Mouse (Mus musculus): Measurements from ENCODE around the gene Gm49027. TPM values are rescaled to one million over a fixed set of nuclear protein-coding genes. Genes with fewer than 3 reads are reported as not detected.

The Gm49027 gene
- total RNA-seq, 4 experiments from 2014 or later: 5.9 to 22.1 (median 11.8) TPM

DNA sequence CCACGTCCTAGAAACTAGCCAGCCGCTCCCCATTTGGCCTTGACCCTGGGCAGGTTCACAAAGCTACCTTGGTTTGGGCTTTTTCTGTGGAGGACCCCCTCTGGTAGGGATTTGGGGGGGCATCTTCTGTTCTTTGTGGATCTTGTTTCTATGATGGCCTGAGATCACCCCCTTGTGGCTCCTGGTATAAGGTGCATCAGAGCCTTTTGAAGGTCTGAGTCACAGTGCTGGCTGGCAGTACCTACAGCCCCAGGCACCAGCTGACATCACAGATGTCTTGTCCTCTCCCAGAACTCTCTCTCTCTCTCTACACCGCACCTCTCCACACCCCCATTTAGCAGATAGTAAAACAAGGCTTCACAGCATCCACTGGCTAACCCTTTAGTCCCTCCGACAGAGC, 25.6 kb downstream of the Gm49027 start:
- peak; percentile 39 for DNase-seq

DNA sequence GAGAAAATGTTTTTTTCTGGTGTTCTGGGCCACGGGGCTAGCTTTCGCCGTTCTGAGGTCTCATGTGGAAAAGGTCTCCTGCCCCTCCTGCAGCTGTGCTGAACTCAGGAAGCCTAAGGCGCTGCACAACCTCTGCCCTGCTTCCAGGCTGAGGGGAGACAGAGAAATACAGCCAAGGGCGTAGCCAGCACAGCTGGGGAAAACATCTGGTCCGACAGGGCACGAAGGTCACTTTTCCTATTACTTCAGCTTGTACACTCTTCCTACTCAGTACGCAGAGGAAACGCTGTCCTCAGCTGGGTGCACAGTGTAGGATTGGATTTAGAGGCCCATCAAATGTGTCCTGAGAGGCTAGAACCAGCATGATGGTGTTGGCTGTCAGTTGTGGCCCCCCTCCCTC, 35.4 kb downstream of the Gm49027 start:
- no peak for DNase-seq

DNA sequence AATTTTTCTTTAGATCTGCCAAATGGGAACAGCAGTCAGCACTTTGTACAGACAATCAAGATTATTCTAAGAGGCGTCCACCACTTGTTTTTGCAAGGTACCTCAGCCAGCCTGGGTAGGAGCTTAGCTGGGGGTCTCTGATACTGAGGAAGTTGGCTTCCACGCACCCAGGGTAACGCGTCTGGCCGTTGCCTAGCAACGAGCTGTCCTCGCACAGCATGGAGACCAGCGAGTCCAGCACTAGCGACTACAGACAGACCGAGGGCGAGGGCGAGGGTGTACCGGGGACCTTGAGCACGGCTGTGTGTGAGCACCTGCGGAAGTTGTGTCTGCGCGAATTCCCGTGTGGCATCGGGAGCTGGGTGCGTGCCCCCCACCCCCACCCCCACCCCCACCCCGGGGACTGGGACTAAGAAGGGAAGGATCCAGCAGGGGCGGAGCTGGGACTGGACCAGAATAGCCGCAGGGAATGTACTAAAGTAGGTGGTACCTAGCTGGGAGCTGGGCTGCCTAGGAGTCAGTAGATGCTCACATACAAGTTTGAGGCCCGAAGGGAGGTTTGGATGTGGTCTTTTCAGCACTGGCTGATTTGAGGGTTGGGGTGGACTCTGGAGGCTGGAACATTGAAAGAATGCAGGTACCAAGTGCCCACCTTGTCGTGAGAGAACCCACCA, 36.0 kb downstream of the Gm49027 start, which contains the start of the genes Lrrc43 and Il31:
Gene Lrrc43, plus strand, starts transcription at position 194 of the 674 bp plus-strand sequence.
Gene Il31, minus strand, starts transcription at position 378 of the 674 bp plus-strand sequence.
- no peak for DNase-seq

DNA sequence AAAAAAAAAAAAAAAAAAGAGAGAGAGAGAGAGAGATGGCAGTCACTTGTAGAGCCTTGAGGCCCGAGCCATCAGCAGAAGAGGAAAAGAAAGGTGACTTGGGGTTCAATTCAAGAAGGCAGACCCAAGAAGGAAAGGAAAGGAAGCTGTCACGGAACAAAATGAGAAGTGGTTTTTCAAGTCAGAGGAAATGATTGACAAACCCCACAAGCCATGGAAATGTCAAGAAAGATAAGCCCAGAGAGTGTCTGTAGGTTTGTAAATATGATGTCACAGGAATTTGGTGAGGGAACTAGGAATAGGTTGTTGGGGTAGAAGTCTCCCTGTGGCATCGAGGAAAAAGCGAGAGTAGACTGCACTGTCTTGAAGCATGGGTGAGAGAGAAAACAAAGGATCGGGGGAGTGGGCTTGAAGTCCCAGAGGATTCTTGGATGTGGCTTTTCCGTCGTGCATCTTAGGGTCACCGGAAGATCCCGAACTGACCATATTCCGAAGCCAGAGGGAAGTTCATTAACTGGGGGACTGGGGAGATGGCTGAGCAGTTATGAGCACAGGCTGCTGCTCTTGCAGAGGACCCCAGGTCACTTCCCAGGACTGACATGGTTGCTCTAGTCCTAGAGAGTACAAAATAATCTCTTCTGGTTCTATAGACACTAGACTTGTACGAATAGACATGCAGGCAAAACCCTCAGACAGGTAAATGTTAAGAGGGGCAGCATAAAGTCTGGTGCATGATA, 37.5 kb downstream of the Gm49027 start:
- no peak for DNase-seq

DNA sequence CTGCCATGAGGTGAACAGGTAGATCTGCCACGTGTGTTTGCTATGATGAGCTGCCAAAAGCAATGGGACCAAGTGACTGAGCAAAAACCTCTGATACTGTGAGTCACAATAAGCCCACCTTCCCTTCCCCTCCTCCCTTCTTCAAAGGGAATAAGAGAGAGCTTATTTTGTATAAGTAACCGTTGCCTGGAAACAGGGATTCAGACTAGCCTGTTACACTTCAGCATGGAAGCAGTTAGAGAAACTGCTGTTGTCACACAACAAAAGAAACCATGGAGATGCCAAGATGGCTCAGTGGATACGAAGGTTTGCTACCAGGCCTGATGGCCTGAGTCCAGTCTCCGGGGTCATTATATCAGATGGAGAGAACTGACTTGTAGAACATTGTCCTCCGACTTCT, 51.5 kb downstream of the Gm49027 start:
- DNase-seq: no peak

DNA sequence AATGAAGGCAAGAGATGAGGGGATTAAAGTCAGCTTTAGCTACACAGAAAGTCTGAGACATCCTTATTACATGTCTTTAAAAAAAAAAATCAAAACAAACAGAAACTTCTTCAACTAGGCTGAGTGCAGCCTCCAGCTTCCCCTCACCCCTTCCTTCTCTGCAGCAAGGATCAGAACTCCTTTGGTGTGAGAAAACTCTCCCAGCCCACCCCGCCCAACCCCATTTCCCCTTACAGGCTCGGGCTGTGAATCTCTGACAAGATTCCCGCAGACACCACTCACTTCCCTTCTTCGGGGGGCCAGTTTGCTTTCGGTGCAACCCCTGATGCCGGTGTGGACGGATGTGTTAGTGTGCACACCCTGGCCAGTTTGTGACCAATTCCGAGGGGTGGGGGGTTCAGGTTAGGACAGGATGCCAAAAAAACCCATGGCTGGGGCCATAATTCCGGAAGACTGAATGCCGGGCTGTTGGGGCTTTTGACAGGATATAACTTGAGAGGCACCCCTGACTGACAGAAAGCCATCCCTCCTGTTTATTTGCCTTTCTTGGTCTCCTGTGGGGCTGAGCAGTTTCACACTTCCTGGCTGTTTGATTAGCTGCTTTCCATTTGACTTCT, 54.4 kb downstream of the Gm49027 start:
- no peak for DNase-seq

DNA sequence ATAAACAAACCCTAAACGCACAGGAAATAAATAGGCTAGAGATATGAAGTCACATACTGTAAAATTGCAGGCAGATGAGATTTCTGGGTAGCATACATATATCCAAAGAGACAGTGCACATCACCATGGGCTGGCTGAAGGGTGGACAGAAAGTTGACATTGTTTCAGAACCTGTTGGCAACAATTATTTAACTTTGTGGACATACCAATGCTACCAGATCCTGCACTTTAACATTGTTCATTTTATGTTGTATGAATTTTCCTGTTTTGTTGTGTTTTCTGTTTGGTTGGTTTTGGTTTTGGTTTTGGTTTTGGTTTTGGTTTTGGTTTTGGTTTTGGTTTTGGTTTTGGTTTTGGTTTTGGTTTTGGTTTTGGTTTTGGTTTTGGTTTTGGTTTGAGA, 60.6 kb downstream of the Gm49027 start:
- no peak for DNase-seq

Small RNAs within 50 kb of the gene (microRNA-seq; reads per million reads assigned to microRNA genes)
- gene Mir7647: 1.1 to 1.8 reads per million in 2 experiments

Other genes starting within 250 kb of the Gm49027 start
- 10 to 100 TPM in 3 of 4 experiments, 1 to 10 TPM in 1; 9.7 to 15.1 (median 13.2) TPM for gene Bcl7a, start 181.7 kb downstream of the Gm49027 start, total RNA-seq (2022)
- gene Mlxip, start 130.7 kb downstream of the Gm49027 start, total RNA-seq (2022): 10 to 100 TPM; 21.6 to 32.8 (median 27.1) TPM
- not detected for gene Lrrc43, start 36.2 kb downstream of the Gm49027 start, total RNA-seq (2022)
- gene Il31, start 36.0 kb downstream of the Gm49027 start, total RNA-seq (2022): not detected
- under 1 TPM; 0.29 to 0.52 (median 0.40) TPM for gene B3gnt4, start 15.0 kb downstream of the Gm49027 start, total RNA-seq (2022)
- gene Diablo, start 1.3 kb downstream of the Gm49027 start, total RNA-seq (2022): 10 to 100 TPM; 86.9 to 99.4 (median 88.5) TPM
- gene Vps33a, start 47.5 kb upstream of the Gm49027 start, total RNA-seq (2022): 10 to 100 TPM; 53.7 to 68.7 (median 64.1) TPM
- gene Clip1, start 159.1 kb upstream of the Gm49027 start, total RNA-seq (2022): 100 to 1,000 TPM in 2 of 4 experiments, 10 to 100 TPM in 2; 77.6 to 145 (median 103) TPM
- gene Zcchc8, start 195.6 kb upstream of the Gm49027 start, total RNA-seq (2022): 10 to 100 TPM; 42.1 to 54.0 (median 45.7) TPM
- gene Rsrc2, start 223.9 kb upstream of the Gm49027 start, total RNA-seq (2022): 10 to 100 TPM; 55.2 to 92.9 (median 73.7) TPM
- gene Kntc1, start 224.2 kb upstream of the Gm49027 start, total RNA-seq (2022): 1 to 10 TPM in 2 of 4 experiments, under 1 TPM in 2; 0.43 to 1.9 (median 1.3) TPM

Measured in adrenal gland, adult 8-10 months (tissue).